Comparison of ENCODE assay signal across 24 mouse cellular contexts in the genomic region with DNA sequence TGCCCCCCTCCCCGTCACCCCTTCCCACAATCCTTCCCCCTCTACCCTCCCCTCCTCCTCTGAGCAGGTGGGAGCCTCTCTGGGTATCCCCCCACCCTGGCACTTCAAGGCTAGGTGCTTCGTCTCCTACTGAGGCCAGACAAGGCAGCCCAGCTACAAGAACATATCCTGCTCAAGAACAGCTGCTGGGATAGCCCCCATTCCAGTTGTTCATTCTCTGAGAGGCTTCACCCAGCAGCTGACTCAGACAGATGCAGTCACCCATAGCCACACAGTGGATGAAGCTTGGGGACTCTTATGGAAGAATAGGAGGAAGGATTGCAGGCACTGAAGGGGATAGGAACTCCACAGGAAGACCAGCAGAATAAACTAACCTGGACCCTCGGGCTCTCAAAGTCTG.
A peak's percentile ranks its signal among the peaks of the same experiment; 100 is the strongest.
DNase-seq lines count a peak whose midpoint lies in the region; ATAC-seq and TF ChIP-seq lines count a peak whose summit lies in the region.
"Had no signal": no experiment of that assay in that cellular context is flagged by ENCODE, and none has a peak within 500 bp of the region (broad histone marks: within the 10 kb centered on the region; RNA-seq: fewer than 3 reads in every experiment).

No protein-coding gene starts in this region.

- intact Hi-C loops in heart, adult 2 months (cut with DNase I) = loop anchor here (2.0 to 5.0 kb wide), 2 partner anchors 27 to 39 kb away; no protein-coding TSS in a partner anchor

- TF ChIP-seq CTCF in heart, adult 2 months (IDR thresholded peaks at IDR 0.05) = no peak

- TF ChIP-seq EP300 in heart, adult 2 months (IDR thresholded peaks at IDR 0.05; ENCODE audit: insufficient read depth, low read depth, low read length) = no peak

- no peak overlapping the region for H3K4me2 ChIP-seq in forebrain, embryonic 14.5 days (ENCODE audit: low read length)
- no peak overlapping the region for H3K4me2 ChIP-seq in embryonic facial prominence, embryonic 13.5 days
- H3K4me2 ChIP-seq in limb, embryonic 14.5 days (replicated peaks; ENCODE audit: low read depth, low read length, severe bottlenecking) = no peak overlapping the region
- H3K4me2 ChIP-seq: hindbrain, embryonic 14.5 days; limb, embryonic 15.5 days; liver, embryonic 13.5 days; stomach, embryonic 15.5 days had no signal

- no peaks in the 10 kb centered on the region for H3K36me3 ChIP-seq in forebrain, embryonic 10.5 days (replicated peaks)
- no peaks in the 10 kb centered on the region for H3K36me3 ChIP-seq in forebrain, embryonic 14.5 days (ENCODE audit: control insufficient read depth, insufficient read depth, low read length)
- H3K36me3 ChIP-seq in heart, adult 2 months (ENCODE audit: control insufficient read depth, insufficient read depth, low read length) = no peaks in the 10 kb centered on the region
- H3K36me3 ChIP-seq in embryonic facial prominence, embryonic 13.5 days = 0 out of 2 replicates have a peak, but pooled peaks cover under 1% of the 10 kb centered on the region
- no peaks in the 10 kb centered on the region for H3K36me3 ChIP-seq in limb, embryonic 14.5 days (ENCODE audit: control insufficient read depth, insufficient read depth, low read length)
- H3K36me3 ChIP-seq: heart, embryonic 10.5 days; limb, embryonic 15.5 days; liver, embryonic 13.5 days; stomach, embryonic 15.5 days had no signal

- no peaks in the 10 kb centered on the region for H3K79me2 ChIP-seq in heart, adult 2 months (replicated peaks; ENCODE audit: control insufficient read depth, insufficient read depth, low read length)

- no peaks in the 10 kb centered on the region for H3K27me3 ChIP-seq in forebrain, embryonic 10.5 days (ENCODE audit: poor library complexity, severe bottlenecking)
- H3K27me3 ChIP-seq in forebrain, embryonic 14.5 days (replicated peaks; ENCODE audit: control insufficient read depth, insufficient read depth, low read length) = no peaks in the 10 kb centered on the region
- H3K27me3 ChIP-seq in heart, adult 2 months (ENCODE audit: control insufficient read depth, insufficient read depth, low read length) = no peaks in the 10 kb centered on the region
- H3K27me3 ChIP-seq in embryonic facial prominence, embryonic 13.5 days = no peaks in the 10 kb centered on the region
- no peaks in the 10 kb centered on the region for H3K27me3 ChIP-seq in limb, embryonic 14.5 days (ENCODE audit: control insufficient read depth, insufficient read depth, low read length)
- H3K27me3 ChIP-seq: CH12.LX; limb, embryonic 15.5 days; liver, embryonic 13.5 days; stomach, embryonic 15.5 days had no signal

- no peak overlapping the region for H3K4me3 ChIP-seq in forebrain, embryonic 10.5 days
- no peak overlapping the region for H3K4me3 ChIP-seq in forebrain, embryonic 14.5 days (ENCODE audit: low read depth, low read length)
- H3K4me3 ChIP-seq in heart, adult 2 months = no peak overlapping the region
- no peak overlapping the region for H3K4me3 ChIP-seq in embryonic facial prominence, embryonic 13.5 days
- H3K4me3 ChIP-seq in limb, embryonic 14.5 days (replicated peaks; ENCODE audit: low read length) = no peak overlapping the region
- H3K4me3 ChIP-seq: heart, embryonic 10.5 days; layer of hippocampus, adult 2 months; left cerebral cortex, adult 2 months; limb, embryonic 15.5 days; liver, embryonic 13.5 days; stomach, embryonic 15.5 days had no signal

- DNase-seq in forebrain, embryonic 10.5 days (ENCODE audit: extremely low spot score, low spot score) = no peak
- DNase-seq in forebrain, embryonic 14.5 days (ENCODE audit: low spot score) = no peak
- DNase-seq in heart, adult 2 months = no peak
- no peak for DNase-seq in heart, adult 11 months
- DNase-seq in limb, embryonic 14.5 days (ENCODE audit: low spot score) = no peak
- DNase-seq: adrenal gland, postnatal 10 days; cerebellum, adult 8-10 months; cerebellum, postnatal 36 days; heart, postnatal 4 days; kidney, adult 11 months; liver, embryonic 13.5 days; midbrain, embryonic 14.5 days; right cerebral cortex, postnatal 14 days had no signal

- no peak overlapping the region for H3K9ac ChIP-seq in forebrain, embryonic 14.5 days (ENCODE audit: low read length)
- 0 out of 2 replicates have a peak overlapping the region, but pooled peaks have one; percentile 20 for H3K9ac ChIP-seq in heart, adult 2 months (ENCODE audit: low read depth, low read length)
- no peak overlapping the region for H3K9ac ChIP-seq in embryonic facial prominence, embryonic 13.5 days
- no peak overlapping the region for H3K9ac ChIP-seq in limb, embryonic 14.5 days (ENCODE audit: low read depth, low read length, severe bottlenecking)
- H3K9ac ChIP-seq: hindbrain, embryonic 14.5 days; limb, embryonic 15.5 days; liver, embryonic 13.5 days; stomach, embryonic 15.5 days had no signal

- H3K27ac ChIP-seq in forebrain, embryonic 10.5 days = peak overlapping the region; percentile 48; the same call in 1 of the 2 replicates
- H3K27ac ChIP-seq in forebrain, embryonic 14.5 days (ENCODE audit: low read depth, low read length) = no peak overlapping the region
- H3K27ac ChIP-seq in heart, adult 2 months = peak overlapping the region; percentile 70
- H3K27ac ChIP-seq in embryonic facial prominence, embryonic 13.5 days = peak overlapping the region; percentile 75
- H3K27ac ChIP-seq in limb, embryonic 14.5 days (replicated peaks; ENCODE audit: low read depth, low read length) = no peak overlapping the region
- H3K27ac ChIP-seq: hindbrain, embryonic 14.5 days; layer of hippocampus, adult 2 months; limb, embryonic 15.5 days; liver, embryonic 13.5 days; macrophage; stomach, embryonic 15.5 days had no signal

- TF ChIP-seq POLR2A in heart, adult 2 months (IDR thresholded peaks at IDR 0.05; ENCODE audit: insufficient read depth, low read depth, low read length) = no peak
- no peak for TF ChIP-seq POLR2A in limb, embryonic 14.5 days (IDR thresholded peaks at IDR 0.05; ENCODE audit: borderline replicate concordance, extremely low read depth, insufficient read depth, insufficient read length)

- ATAC-seq in forebrain, embryonic 14.5 days = no peak
- ATAC-seq in embryonic facial prominence, embryonic 13.5 days (ENCODE audit: insufficient number of reproducible peaks, insufficient read depth, low FRiP score, low TSS enrichment, low read depth) = no peak
- ATAC-seq in limb, embryonic 14.5 days (ENCODE audit: low FRiP score, low read depth) = peak; percentile 62; the same call in 1 of the 2 replicates
- ATAC-seq in megakaryocyte, adult 5-6 weeks (ENCODE audit: poor library complexity, severe bottlenecking) = no peak
- ATAC-seq: inflammation-experienced regulatory T-cells, adult 6 months had no signal

- no peaks in the 10 kb centered on the region for H3K9me3 ChIP-seq in forebrain, embryonic 10.5 days
- H3K9me3 ChIP-seq in forebrain, embryonic 14.5 days (replicated peaks; ENCODE audit: control insufficient read depth, low read length) = no peaks in the 10 kb centered on the region
- H3K9me3 ChIP-seq in embryonic facial prominence, embryonic 13.5 days = no peaks in the 10 kb centered on the region
- no peaks in the 10 kb centered on the region for H3K9me3 ChIP-seq in limb, embryonic 14.5 days (ENCODE audit: control insufficient read depth, low read length)
- H3K9me3 ChIP-seq: heart, embryonic 10.5 days; limb, embryonic 15.5 days; liver, embryonic 13.5 days; stomach, embryonic 15.5 days had no signal

- WGBS in forebrain, embryonic 10.5 days = 85% methylated on average over 3 of the region's 3 CpGs
- WGBS in forebrain, embryonic 14.5 days = 88% methylated on average over 3 of the region's 3 CpGs
- WGBS in heart, adult 2 months = 83% methylated on average over 3 of the region's 3 CpGs
- 79% methylated on average over 3 of the region's 3 CpGs for WGBS in embryonic facial prominence, embryonic 13.5 days
- 71% methylated on average over 3 of the region's 3 CpGs for WGBS in limb, embryonic 14.5 days

- H3K4me1 ChIP-seq in forebrain, embryonic 10.5 days = peaks cover 65% of the 10 kb centered on the region
- no peaks in the 10 kb centered on the region for H3K4me1 ChIP-seq in forebrain, embryonic 14.5 days (ENCODE audit: control insufficient read depth, insufficient read depth, low read length)
- peaks cover 14% of the 10 kb centered on the region for H3K4me1 ChIP-seq in heart, adult 2 months (ENCODE audit: control insufficient read depth, insufficient read depth, low read length)
- peaks cover 57% of the 10 kb centered on the region for H3K4me1 ChIP-seq in embryonic facial prominence, embryonic 13.5 days
- peaks cover 38% of the 10 kb centered on the region for H3K4me1 ChIP-seq in limb, embryonic 14.5 days (ENCODE audit: control insufficient read depth, insufficient read depth, low read length)

Comparison
In these comparisons a context has a peak if more than half of its experiments do, and no peak if none do; other contexts are left out.
1. H3K27ac ChIP-seq: peak in forebrain, embryonic 10.5 days (single experiment), heart, adult 2 months (single experiment) and embryonic facial prominence, embryonic 13.5 days (single experiment); none in forebrain, embryonic 14.5 days (single experiment) and limb, embryonic 14.5 days (single experiment).